Mouse (Mus musculus): ENCODE data around the gene Dynlt1f.
A peak's percentile ranks its signal among the peaks of the same experiment; 100 is the strongest.
"Not testable (repeated sequence)": the region's sequence is repeated elsewhere in the genome, so short reads cannot be mapped to it uniquely, and the experiment has no call there.

Dynlt1f gene

DNA sequence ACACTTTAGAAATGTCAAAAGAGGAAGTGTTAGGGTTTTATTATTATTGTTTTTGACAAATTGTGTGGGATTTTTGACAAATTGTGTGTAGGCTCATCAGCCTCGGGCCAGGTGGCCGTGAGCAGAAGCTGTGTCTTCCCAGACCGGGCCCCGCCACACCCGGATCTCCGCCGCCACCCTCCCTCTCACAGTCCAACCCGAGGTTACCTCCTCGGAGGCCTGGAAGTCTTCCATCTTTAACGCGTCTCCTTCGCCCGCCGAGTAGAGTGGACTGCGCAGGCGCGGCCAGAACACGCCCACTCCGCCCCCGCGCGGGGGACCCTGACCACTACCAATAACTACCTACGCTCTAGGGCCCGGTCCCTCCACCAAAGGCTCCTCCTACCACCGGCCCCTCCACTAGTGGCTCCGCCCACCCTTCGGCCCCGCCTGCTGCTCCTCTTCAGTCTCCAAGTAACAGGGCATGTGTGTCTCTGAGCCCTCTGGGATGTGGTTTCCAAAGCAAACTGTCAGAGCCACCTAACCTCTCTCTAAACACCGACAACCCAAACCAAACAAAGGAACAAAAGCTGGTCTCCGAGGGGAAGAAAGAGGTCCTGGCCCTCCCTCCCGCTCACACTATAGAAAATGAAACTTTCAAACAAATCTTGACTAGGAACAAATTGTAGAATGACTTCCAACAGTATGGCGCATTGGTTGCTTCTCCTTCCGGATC, at the start of gene Dynlt1f:
Gene Dynlt1f (minus strand): TSS at position 334 of the 715 bp plus-strand sequence.
- peak; percentile 65 to 71 for DNase-seq (ENCODE audit: low spot score in 2 of 2)

DNA sequence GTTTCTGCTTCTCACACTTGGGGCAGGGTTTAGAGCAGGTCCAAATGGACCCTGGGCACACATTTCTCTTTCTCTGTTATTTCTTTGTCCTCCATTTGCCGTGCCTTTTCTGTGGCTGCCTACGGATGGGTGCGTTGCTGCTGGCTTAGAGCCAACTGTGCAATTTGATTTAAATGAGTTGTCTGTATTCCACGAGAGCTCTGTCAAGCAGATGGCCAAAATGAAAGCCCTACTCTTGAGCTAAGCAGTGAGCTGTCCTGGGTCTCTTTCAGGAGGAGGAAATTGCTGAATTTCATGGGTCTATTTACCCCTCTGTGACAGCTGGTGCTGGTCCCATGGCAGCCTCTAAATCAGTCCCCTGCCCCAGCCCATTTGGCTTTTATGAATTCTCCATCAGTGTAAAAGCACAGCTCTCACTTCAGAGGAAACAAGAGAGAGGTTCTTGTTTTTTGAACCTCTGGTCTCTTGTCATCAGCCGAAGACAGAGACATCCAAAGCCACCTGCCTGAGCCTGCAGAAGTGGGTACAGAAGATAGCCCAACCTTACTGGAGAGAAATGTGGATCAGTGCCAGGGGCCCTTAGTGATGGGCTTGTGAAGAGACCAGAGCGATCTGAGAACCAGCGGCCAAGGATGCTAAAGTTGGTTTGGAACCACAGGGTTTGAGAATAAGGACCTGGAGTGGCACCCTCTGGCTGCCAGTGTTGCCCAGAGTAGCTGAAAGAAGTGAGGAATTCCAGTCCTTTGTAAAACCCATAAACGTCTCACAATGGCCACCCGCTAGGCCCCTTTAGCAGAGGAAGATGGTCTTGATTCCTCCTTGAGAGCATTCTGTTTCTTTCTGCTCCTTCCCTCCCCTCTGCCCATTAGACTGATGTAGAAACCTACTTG, 47.9 kb upstream of the Dynlt1f start:
- DNase-seq (ENCODE audit: low spot score in 2 of 2) = not testable (repeated sequence)

- DNase-seq (ENCODE audit: low spot score in 2 of 2) = not testable (repeated sequence)
These were observed 47.0 kb upstream of the Dynlt1f start for GRCm38 (mm10) chr17:6702625-6703221.

GRCm38 (mm10) chr17:6700077-6700476, 44.4 kb upstream of the Dynlt1f start:
- not testable (repeated sequence) for DNase-seq (ENCODE audit: low spot score in 2 of 2)

DNA sequence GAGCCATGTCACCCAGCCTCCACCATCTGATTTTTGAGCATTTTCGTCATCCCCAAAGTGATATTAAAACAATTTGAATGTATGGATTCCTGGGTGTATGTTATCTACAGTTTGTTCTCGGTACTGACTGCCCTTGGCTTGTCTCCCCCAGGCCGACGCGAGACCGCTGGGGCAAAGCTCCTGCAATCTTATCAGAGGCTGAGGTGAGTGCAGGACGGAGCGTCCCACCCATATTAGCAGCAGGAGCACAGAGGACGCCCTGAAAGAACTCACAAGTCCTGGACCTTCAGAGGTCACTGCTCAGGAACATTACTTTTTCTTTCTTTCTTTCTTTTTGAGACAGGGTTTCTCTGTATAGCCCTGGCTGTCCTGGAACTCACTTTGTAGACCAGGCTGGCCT, 43.8 kb upstream of the Dynlt1f start:
- not testable (repeated sequence) for DNase-seq (ENCODE audit: low spot score in 2 of 2)

DNA sequence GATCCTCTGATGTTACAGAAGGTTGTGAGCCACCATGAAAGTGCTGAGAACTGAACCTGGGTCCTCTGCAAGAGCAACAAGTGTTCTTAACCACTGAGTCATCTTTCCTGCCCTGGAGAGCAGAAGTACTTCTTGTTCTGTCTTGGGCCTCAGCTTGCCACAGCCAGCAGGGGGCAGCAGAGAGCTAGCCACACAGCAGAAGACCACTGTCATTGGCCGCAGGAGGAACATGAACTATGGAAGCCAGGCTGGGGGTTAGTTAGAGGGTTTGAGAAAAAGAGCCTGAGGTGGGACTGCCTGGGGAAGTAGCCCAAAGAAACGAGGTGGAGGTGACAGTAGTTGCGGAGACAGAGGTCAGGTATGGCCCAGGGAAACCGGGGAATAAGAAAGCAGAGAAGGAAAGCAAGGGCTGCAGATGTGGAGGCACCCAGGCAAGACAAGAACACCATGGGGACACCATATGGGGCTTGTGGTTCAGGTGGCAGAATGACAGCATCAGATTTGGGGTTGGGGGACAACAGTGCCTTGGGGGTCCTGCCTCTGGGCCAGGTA, 41.6 kb upstream of the Dynlt1f start:
- peak; percentile 42 to 78 for DNase-seq (ENCODE audit: low spot score in 2 of 2)

DNA sequence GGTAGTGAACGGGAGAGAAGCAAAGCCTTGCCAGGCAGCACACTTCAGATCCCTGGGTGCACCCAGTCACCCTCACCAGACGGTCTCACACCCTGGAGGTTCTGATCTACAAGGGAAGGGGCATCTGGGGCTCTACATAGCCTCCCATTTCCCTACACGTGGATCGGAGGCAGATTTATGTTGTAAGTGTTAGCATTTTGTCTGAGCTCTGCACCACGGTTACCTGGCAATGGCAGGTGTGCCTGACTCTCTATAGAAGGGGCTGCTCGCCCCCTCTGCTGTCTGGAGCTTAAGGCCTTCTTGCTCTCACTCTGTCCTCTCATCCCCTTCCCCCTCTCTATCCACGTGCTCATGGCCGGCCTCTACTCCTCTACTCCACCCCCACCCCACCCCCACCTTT, 40.8 kb upstream of the Dynlt1f start:
- DNase-seq (ENCODE audit: low spot score in 2 of 2) = not testable (repeated sequence)

DNA sequence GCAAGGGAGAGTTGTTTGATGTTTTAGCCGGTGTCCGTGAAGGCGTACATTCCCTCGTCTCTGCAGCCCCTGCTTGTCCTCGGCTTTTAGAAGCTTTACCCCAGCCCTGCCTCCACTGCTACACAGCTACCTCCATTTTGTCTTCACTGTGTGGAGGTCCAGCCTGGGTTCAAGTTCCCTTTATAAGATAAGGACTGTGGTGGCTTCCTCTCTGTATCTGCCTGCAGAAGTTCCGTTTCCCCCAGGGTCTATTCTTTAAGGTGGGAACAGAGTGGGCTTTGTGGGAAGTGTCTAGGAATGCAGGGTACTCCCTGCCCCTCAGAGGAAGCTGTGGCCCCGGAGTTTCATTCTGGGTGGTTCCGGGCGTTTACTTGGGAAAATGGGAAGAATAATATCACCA, 40.0 kb upstream of the Dynlt1f start:
- not testable (repeated sequence) for DNase-seq (ENCODE audit: low spot score in 2 of 2)

GRCm38 (mm10) chr17:6691596-6691995, 35.9 kb upstream of the Dynlt1f start:
- DNase-seq (ENCODE audit: low spot score in 2 of 2) = peak; percentile 92 to 96

DNA sequence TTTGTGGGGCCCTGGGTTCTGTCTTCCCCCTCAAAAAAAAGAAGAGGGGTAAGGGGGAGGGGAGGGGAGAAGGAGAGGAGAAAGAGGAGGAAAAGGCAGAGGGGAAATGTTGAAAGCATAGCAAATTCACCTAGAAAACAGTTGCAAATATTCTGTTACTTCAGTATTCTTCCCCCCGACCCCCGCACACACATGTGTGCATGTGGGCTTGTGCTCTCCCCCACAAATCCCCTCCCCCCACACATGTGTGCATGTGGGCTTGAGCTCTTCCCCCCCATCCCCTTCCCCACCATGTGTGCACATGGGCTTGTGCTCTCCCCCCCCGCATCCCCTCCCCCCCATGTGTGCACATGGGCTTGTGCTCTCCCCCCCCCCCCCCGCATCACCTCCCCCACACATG, 33.6 kb upstream of the Dynlt1f start:
- not testable (repeated sequence) for DNase-seq (ENCODE audit: low spot score in 2 of 2)

GRCm38 (mm10) chr17:6686299-6686971, 30.7 kb upstream of the Dynlt1f start:
- DNase-seq (ENCODE audit: low spot score in 2 of 2) = not testable (repeated sequence)

DNA sequence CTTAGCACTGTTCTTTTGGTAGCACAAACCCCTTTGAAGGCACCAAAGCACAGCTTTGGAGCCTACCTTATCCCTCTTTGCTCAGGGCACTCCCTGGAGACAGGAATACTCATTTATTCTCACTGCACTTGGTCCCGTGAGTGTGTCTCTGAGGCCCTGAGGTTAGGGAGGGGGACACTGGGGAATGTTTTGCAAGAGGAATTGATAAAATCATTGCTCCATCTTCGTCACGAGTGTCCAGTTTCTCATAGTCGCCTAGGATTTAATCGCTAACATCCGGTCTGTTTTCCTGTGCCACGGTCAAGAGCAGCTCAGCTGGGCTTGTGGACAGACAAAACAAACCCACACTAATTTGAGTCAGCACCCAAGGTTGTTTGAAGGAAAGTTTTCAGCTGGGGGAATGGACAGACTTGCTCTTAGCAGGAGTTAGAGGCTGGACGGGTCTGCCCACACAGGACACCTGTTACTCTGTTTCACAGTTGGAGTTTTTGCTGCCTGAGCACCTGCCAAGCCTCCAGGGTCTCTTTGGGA, 29.7 kb upstream of the Dynlt1f start:
- DNase-seq (ENCODE audit: low spot score in 2 of 2) = not testable (repeated sequence)

DNA sequence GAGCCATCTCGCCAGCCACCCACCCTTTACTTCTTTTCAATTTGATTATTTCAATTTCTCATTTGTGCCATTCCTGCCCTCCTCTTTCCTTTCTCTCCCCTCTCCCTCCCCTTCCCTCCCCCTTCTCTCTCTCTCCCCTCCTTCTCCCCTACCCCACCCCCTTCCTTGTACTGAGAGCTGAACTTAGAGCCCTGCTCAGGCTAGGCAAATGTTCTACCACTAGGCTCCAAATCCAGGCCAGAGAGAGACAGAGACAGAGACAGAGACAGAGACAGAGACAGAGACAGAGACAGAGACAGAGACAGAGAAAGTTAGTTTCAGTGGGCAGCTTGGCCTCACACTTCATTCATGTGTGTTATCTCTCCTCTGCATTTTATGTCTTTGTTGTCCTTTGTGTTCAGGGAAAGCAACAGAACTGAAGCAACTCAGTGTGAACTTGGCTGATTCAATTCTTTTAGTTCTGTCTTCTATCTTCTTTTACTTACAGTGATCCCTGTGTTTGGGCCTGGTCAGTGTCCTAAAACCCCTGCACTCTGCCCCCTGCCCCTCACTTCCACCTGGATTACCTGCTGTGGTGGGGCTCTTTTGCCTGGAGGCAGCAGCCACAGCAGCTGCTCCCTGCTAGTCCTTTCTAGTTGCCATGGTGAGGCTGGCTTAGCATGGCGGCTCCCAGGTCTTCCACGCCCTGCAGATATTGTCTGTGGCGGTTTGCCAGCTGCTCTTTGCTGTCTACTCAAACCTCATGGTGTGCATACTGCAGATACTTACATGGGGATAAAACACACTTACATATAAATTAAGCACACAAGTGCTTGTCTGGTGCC, 29.0 kb upstream of the Dynlt1f start:
- DNase-seq (ENCODE audit: low spot score in 2 of 2) = not testable (repeated sequence)

DNA sequence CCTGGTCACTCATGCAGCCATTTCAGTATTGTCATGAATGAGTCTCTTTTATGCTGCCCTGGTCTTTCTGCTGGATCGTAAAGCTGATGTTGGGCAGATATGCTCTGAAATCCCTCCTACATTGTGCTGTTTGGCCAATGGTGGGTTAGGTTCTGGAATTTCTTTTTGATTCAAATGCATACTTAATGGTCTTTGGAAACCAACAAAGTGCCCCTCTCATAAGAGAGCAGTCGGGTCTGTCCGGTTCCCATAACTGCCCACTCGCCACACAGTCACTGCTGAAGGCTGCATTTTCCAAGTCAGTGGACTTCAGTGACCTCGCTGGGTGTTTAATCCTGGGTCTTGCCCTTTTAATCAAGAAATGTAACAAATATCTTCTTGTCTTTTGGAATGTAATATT, 28.0 kb upstream of the Dynlt1f start:
- DNase-seq (ENCODE audit: low spot score in 2 of 2) = not testable (repeated sequence)

DNA sequence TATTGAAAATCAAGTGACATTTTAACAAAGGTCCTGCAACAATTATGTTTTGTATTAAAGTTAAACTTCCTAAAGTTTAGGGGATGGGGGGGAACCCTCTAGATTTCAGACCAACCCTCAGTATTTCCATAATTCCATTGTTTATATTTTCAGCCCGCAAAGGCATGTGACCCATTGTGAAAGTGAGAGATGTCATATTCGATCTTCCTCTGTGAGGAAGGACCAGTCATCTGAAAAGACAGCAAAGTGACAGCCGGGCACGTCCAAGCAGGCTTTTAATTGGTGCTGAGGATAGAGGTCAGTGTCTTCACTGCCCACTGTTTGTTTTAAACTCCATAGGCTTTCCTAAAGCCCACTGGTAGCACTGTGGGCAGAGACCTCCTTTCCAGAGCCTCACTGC, 26.0 kb upstream of the Dynlt1f start:
- DNase-seq (ENCODE audit: low spot score in 2 of 2) = not testable (repeated sequence)

GRCm38 (mm10) chr17:6678063-6678462, 22.4 kb upstream of the Dynlt1f start:
- DNase-seq (ENCODE audit: low spot score in 2 of 2) = not testable (repeated sequence)

DNA sequence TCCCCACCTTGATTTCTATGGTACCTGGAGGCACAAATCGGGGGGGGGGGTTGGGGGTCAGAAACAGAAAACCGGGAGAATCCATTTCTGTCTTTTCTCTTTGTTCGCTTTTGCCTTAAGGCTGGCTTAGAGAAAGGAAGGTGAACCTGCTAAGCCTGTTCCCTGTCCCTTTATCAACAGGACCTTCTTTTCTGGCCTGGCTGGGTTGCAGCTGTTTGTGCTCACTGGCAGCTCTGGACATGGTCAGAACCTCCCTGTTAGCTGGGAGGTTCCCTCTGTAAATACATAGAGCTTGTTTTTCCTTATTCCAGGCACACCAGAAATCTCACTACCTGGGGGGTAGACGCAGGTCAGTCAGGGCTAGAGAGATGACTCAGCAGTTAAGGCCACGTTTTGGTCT, 18.6 kb upstream of the Dynlt1f start:
- not testable (repeated sequence) for DNase-seq (ENCODE audit: low spot score in 2 of 2)

DNA sequence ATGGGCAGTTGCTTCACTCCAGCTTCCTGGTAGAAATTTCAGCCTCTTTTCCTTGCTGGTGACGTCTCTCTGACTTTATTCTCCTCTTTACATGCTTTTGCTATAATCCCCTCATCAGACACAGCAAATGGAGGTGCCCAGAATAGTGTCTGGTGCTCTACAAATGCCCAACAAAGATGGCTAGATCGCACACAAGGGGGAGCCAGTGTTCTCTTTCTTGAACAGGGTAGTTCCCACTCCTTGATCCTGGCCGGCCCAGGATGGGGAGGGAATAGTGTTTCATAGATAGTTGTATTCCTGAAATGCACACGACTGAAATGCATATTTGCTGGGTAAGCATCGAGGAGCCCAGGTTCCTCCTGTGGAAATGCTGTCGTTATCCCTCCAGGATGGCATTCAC, 12.8 kb upstream of the Dynlt1f start:
- DNase-seq (ENCODE audit: low spot score in 2 of 2) = not testable (repeated sequence)

GRCm38 (mm10) chr17:6665389-6665788, 9.7 kb upstream of the Dynlt1f start:
- not testable (repeated sequence) for DNase-seq (ENCODE audit: low spot score in 2 of 2)

DNA sequence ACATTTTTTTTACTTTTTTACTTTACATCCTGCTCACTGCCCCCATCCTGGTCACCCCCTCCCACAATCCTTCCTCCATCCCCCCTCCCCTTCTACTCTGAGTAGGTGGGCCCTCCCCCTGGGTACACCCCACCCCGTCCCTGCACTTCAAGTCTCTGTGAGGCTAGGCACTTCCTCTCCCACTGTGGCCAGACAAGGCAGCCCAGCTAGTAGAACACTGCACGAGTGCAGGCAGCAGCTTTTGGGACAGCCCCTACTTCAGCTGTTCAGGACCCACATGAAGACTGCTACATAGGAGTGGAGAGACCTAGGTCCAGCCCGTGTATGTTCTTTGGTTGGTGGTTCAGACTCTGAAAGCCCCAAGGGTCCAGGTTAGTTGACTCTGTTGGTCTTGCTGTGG, 7.1 kb upstream of the Dynlt1f start:
- DNase-seq (ENCODE audit: low spot score in 2 of 2) = not testable (repeated sequence)

Data from frontal cortex, postnatal 36 days (tissue).